Mouse (Mus musculus) effector memory CD4-positive, alpha-beta T cell, adult 5 months (primary cell): ENCODE data around the gene Olfr976. TPM values are rescaled to one million over a fixed set of nuclear protein-coding genes. Genes with fewer than 3 reads are reported as not detected.

ENCODE experiments used
- polyA plus RNA-seq: library from polyadenylated mRNA; unstranded; fragments of 100-300 nt; shearing (Covaris generic); gene quantifications from one replicate; pipeline ENCODE4 v1.2.1, GENCODE M21; 2017

Olfr976 gene
- polyA plus RNA-seq, result not detected

DNA sequence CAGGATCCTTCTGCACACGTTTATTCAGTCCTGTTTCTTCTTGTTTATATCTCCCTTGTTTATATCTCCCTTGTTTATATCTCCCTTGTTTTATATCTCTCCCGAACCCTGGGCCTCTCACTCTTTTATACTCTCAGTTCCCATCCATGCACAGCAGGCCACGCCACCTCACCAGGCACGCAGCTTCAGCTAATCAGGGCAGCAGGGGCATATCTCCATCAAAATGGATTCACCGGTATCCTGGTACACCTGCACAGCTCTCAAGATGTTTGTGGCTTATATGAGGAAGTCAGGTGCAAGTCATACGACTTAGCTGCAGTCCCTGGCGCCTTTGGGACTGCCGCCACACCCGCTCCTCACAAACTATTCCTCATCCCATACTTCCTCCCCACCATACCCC is at the start of gene Olfr976:
Gene Olfr976, minus strand, starts transcription at position 101 of the 400 bp plus-strand sequence.

DNA sequence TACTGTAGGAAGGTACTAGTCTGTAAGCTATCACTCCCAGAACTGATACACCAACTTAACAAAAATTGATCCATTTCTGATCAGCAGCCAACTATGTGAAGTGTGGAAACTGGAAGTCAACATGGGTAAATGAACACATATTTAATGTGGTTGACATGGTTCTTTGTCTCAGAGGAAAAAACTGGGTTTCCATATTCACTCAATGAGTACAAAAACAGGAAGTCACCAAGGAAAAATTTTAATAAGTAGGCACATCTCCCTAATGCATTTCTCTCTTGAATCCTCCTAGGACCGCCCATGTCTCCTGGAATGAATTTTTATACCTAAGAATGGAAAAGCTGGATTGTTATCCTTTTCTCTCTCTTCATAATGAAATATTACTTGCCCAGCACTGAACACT is 48.5 kb upstream of the Olfr976 start, which contains the start of gene Olfr980:
Gene Olfr980, minus strand, starts transcription at position 101 of the 400 bp plus-strand sequence.

DNA sequence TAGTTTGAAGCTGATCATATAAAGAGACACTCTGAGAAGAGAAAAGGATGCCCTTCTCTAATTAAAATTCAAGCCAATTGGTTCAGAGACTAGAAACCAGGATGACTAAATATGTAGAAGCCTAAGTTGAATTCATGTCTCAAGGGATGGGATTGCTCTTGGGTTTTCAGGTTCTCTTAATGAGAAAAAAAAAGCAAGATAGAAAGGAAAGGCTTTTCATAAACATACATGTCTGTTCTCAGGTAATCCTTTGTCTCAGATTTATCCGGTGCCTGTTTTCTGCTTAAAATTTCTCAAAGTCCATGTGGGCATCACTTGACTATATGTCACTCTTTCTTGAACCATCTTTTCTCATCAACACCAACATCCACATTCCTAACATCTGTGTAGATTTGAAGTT is 42.4 kb upstream of the Olfr976 start, which contains the start of gene Olfr979:
Gene Olfr979, minus strand, starts transcription at position 101 of the 400 bp plus-strand sequence.

DNA sequence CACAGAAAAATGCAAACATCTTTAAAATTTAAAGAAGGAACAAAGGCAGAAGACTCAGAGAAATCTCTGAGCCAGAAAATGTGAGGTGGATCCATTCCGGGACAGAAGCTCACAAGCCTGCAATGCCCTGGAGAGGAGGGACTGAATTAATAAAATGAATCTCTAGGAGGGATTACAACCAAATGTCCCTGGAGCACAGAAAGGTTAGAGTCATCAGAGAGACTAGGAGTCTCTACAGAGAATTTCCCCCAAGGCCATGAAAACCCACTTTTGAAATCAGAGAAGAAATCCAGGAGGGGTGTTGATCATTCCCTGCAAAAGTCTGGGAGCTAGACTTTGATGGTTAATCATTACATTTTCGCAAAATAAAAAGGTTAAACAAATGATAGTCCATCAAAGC is 30.9 kb upstream of the Olfr976 start, which contains the start of gene Olfr978:
Gene Olfr978, plus strand, starts transcription at position 301 of the 400 bp plus-strand sequence.

DNA sequence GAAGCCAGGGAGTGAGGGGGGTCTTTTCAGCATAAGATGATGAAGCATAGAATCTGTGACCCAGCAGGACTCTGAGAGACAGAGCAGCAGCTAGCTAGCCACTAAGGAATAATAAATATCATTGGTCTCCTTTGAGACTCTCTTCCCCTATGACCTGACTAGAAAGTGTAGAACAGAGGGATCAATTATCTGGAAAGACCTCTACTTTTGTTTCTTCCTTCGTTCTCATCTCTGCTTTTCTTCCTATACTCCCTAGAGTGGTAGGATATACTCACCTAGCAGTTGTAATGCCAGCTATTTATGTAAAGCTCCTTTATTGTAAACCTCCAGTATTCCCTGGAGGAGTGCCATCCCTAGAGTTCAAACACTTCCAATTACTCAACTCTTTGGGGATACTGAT is 9.0 kb downstream of the Olfr976 start, which contains the start of gene Olfr975:
Gene Olfr975, minus strand, starts transcription at position 101 of the 400 bp plus-strand sequence.

DNA sequence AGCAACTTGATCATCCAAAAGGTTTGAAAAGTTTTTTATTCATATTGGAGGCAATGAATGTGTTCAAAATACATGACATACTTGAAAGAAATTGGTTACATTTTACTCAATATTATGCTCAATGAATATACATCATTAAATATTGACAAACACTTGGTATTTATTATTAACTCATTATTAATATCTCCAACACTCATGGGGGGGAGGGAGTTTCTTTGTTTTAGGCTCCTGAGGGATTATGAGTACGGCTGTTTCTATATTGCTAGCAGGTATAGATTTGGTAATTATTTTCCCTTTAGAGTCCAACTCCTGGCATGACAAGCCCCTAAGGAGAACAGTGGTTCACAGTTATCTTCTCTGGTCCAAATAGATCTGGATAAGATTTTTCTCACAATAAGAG is 23.7 kb downstream of the Olfr976 start, which contains the start of gene Olfr974:
Gene Olfr974, plus strand, starts transcription at position 301 of the 400 bp plus-strand sequence.

DNA sequence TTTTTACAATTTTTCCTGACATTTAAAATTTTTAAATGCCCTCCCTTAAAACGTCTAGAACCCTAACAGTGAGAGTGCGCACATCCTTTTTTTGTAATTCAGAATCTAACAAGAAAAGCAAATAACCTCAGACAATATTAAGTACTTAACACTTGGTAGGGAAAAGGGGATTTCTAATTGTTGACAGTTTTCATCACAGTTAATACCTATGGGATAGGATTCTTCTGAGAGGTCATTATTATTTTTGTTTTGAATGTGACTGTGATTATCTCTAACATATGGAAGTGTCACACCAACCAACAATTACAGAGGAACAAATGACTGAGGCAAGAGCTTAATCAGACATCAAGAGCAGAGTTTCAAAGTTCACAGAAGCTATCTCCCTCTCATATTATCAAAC is 53.9 kb downstream of the Olfr976 start, which contains the start of gene Olfr229:
Gene Olfr229, plus strand, starts transcription at position 301 of the 400 bp plus-strand sequence.

Other genes with a start within 250 kb of the Olfr976 start
- gene Olfr965, start 249.8 kb downstream of the Olfr976 start, polyA plus RNA-seq, result not detected
- gene Olfr150, start 230.2 kb downstream of the Olfr976 start, polyA plus RNA-seq, result not detected
- gene Olfr967, start 214.9 kb downstream of the Olfr976 start, polyA plus RNA-seq, result not detected
- gene Olfr968, start 177.9 kb downstream of the Olfr976 start, polyA plus RNA-seq, result not detected
- not detected for gene Olfr969, start 170.2 kb downstream of the Olfr976 start, polyA plus RNA-seq
- gene Olfr970, start 152.3 kb downstream of the Olfr976 start, polyA plus RNA-seq, result not detected
- gene Olfr971, start 124.3 kb downstream of the Olfr976 start, polyA plus RNA-seq, result not detected
- gene Olfr972, start 94.7 kb downstream of the Olfr976 start, polyA plus RNA-seq, result not detected
- gene Olfr229, start 53.8 kb downstream of the Olfr976 start, polyA plus RNA-seq, result not detected
- 0.14 TPM for gene Olfr974, start 23.6 kb downstream of the Olfr976 start, polyA plus RNA-seq
- not detected for gene Olfr975, start 9.1 kb downstream of the Olfr976 start, polyA plus RNA-seq
- gene Olfr978, start 31.0 kb upstream of the Olfr976 start, polyA plus RNA-seq, result not detected
- gene Olfr979, start 42.3 kb upstream of the Olfr976 start, polyA plus RNA-seq, result not detected
- gene Olfr980, start 48.4 kb upstream of the Olfr976 start, polyA plus RNA-seq, result not detected
- gene Olfr981, start 60.3 kb upstream of the Olfr976 start, polyA plus RNA-seq, result not detected
- 0.09 TPM for gene Olfr982, start 112.7 kb upstream of the Olfr976 start, polyA plus RNA-seq
- gene Olfr983, start 132.5 kb upstream of the Olfr976 start, polyA plus RNA-seq, result not detected
- 0.09 TPM for gene Olfr984, start 153.1 kb upstream of the Olfr976 start, polyA plus RNA-seq
- gene Olfr985, start 169.1 kb upstream of the Olfr976 start, polyA plus RNA-seq, result not detected
- gene Tmem225, start 187.0 kb upstream of the Olfr976 start, polyA plus RNA-seq, result not detected
- gene Olfr986, start 219.8 kb upstream of the Olfr976 start, polyA plus RNA-seq, result not detected
- 1.6 TPM for gene Zfp202, start 231.2 kb upstream of the Olfr976 start, polyA plus RNA-seq